Mouse (Mus musculus): Measurements from ENCODE around the gene Zfp961.

DNA sequence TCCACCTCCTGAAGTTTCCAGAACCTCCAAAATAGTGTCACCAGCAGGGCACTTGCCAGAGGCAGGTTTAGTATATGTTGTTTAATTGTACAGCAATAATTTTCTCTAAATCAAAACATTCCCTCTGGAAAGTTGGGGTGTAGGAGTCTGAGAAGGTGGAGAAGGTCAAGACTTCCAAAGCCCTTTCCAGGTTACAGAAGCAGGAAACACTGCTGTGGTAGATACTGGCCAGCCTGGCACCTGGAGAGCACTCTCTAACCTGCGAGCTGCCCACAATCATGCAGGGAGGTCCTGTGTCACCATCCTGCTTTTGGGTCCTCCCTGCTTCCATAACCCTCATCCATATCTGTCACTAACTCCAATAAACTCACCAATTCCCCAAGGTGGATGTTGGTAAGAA, 55.9 kb downstream of the Zfp961 start:
- TF ChIP-seq CTCF (conservative IDR thresholded peaks at IDR 0.05; ENCODE audit: low read length) = no peak
- TF ChIP-seq NANOG (IDR thresholded peaks at IDR 0.05; ENCODE audit: borderline replicate concordance, low read length) = no peak

All from E14TG2a.4 (cell line).